Mouse (Mus musculus) myocyte (in vitro differentiated cells): ENCODE measurements at regions not wholly inside any gene's neighbourhood (a gene's known extent, or its start where the extent isn't known, plus 50 kb on each side); places are given as distances from the start of the nearest gene placed in this dataset.

Experiments used
- MAX ChIP-seq: IDR thresholded peaks from one replicate; pipeline ENCODE4 v1.6.1; 2011; ENCODE audit warnings: low read depth, mild to moderate bottlenecking, control low read depth
- POLR2A ChIP-seq: IDR thresholded peaks from one replicate; pipeline ENCODE4 v1.6.1; 2011; ENCODE audit warnings: low read depth, mild to moderate bottlenecking, control low read depth, moderate library complexity; ENCODE audit not compliant: insufficient read length

GRCm38 (mm10) chr13:44608286-44608675, 121.0 kb upstream of the Jarid2 start:
- no peak for TF ChIP-seq POLR2A
- no peak for TF ChIP-seq MAX
